Mouse (Mus musculus) granulocyte monocyte progenitor cell, adult 5-6 weeks (primary cell): ENCODE results near the gene Hmgcll1. TPM values are rescaled to one million over a fixed set of nuclear protein-coding genes. Genes with fewer than 3 reads are reported as not detected.

Experiments used
- ATAC-seq: replicated peaks from 2 replicates; pipeline ENCODE4 v1.8.0; 2016; ENCODE audit warnings: mild to moderate bottlenecking, moderate TSS enrichment, inconsistent platforms; ENCODE audit not compliant: poor library complexity, severe bottlenecking
- total RNA-seq, 2 experiments: library from RNA; stranded (forward) in 1 of 2; stranded (reverse) in 1 of 2; fragments of 200-712, 200-1000 nt in 1 of 2; fragments of >200 nt in 1 of 2; fragmentation: Nextera tagmentation in 1 of 2; gene quantifications; 2 replicates each; pipeline ENCODE4 v1.2.3; 2014 to 2017

Gene Hmgcll1
- not detected in 2 replicates for total RNA-seq (2014; fragmentation: Nextera tagmentation)
- not detected in 2 replicates for total RNA-seq (2017)

GRCm38 (mm10) chr9:76014631-76015531, at the start of gene Hmgcll1:
Gene Hmgcll1 (plus strand): TSS chr9:76014855.
- peak; percentile 42 for ATAC-seq

- no peak for ATAC-seq
Measured at GRCm38 (mm10) chr9:75980097-75980496, 34.6 kb upstream of the Hmgcll1 start.

GRCm38 (mm10) chr9:75981139-75981538, 33.5 kb upstream of the Hmgcll1 start:
- ATAC-seq = no peak

DNA sequence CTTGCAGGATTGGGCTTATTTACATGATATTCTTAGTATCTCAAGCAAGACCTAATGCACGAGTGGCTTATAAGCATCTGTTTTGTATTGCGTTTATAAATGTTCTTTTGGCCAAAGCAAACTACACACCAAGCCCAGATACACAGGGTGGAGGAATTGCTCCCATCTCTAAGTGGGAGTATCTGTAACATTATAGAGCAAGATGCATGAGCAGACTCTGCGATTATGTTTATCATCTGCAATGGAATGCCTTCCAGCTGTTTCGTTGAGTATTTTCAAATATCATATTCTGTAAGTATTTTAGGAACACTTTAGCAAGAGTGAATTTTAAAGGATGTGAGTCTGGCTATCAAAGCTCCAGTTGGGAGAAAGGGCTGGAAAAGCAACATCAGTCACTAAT, 25.2 kb upstream of the Hmgcll1 start:
- ATAC-seq = no peak

DNA sequence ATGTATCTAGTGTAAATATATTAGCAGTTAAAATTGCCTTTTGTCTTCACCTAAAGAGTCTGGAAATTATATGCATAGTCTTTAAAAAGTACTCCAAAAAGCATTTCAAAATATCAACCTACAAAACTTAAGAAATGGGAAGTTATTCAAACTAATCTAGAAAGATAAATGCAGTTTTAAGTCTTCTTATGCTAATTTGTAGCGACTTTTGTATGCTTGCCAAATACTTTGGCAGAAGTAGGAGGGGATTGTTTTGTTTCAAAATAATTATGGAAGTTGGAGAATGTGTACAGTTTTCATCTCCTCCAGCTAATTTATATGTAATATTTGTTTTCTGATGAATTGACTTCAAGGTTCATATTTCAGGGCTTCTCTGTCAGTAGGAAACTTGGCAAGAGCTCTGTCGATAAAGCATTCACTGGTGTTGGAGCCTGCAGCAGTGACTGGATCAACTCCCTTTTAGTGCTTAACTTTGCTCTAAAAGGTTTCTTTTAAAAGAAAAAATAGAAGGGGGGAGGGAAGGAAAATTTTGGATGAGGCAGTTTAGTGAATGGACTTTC, 15.8 kb upstream of the Hmgcll1 start:
- no peak for ATAC-seq

DNA sequence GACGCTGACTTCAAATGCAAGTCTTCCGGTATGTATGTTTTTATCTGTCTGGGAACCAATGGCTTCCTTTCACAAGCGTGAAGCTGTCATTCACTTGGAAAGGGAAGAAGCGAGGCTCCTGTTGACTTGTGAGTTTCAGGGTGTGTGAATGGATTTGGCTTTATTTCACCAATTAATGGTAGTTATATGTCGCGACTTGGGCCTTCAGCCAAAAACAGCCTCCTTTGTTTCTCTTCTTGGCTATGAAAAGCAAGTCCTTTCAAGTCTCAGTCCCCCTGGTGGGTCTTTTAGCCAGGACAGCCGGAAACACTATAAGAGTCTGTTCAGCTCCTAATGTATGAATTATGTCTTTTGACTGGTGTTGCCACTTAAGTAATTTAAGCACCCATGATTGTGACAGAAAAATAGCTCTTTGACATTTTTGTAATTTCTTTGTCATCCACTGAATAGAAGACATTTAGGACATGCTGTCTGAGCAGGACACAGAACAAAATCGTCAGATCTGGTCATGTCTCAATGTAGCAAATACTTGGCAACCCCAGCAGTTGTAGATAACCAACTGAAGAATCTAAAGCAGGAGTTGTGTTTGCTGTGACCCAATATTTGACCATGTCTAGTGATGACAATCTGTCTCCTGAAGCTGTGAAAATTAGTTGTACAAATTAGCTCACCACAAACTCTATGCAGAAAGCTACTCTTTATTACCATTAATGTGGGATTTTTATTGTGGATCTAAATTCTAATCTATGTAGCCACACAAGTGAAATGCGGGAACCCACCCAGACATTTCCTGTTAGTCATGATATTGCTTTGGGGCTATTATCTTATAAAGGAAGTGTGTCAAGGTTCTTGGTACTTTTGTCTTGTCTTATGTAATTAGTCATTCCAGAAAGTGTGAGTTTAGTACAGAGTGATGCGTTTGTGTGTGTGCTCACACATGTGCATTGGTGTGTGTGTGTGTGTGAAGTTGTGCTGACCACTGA, 13.5 kb upstream of the Hmgcll1 start:
- ATAC-seq = no peak

- no peak for ATAC-seq
Measured at GRCm38 (mm10) chr9:76003066-76003465, 11.6 kb upstream of the Hmgcll1 start.

- ATAC-seq = no peak
Measured at GRCm38 (mm10) chr9:76003637-76004036, 11.0 kb upstream of the Hmgcll1 start.

GRCm38 (mm10) chr9:76007342-76007970, 7.2 kb upstream of the Hmgcll1 start:
- no peak for ATAC-seq

GRCm38 (mm10) chr9:76013789-76014188, 866 bp upstream of the Hmgcll1 start:
- ATAC-seq = no peak

- ATAC-seq = no peak
Measured at GRCm38 (mm10) chr9:76015971-76016370, 1.3 kb downstream of the Hmgcll1 start.

DNA sequence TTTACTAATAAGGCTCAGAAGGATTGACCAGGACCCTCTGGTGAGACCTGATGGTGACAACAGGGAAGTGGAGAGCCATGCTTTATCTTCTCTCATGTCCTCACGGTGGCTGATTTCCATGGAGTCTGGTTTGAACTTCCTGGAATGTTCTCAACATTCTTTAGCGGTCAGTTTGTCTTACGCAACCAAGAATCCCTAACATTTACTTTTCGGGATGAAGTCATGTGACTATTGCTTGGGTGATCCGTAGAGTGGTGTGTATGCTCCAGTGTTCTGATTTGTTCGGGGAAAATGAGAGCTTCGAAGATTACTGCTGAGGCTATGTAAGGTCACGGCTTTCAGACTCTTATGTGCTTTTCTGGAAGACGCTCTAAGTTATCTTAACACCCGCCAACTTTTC, 1.9 kb downstream of the Hmgcll1 start:
- no peak for ATAC-seq

- ATAC-seq = no peak
Measured at GRCm38 (mm10) chr9:76023551-76023973, 8.9 kb downstream of the Hmgcll1 start.

GRCm38 (mm10) chr9:76024277-76025246, 9.9 kb downstream of the Hmgcll1 start:
- ATAC-seq = no peak

- no peak for ATAC-seq
Measured at GRCm38 (mm10) chr9:76029471-76030199, 15.0 kb downstream of the Hmgcll1 start.

DNA sequence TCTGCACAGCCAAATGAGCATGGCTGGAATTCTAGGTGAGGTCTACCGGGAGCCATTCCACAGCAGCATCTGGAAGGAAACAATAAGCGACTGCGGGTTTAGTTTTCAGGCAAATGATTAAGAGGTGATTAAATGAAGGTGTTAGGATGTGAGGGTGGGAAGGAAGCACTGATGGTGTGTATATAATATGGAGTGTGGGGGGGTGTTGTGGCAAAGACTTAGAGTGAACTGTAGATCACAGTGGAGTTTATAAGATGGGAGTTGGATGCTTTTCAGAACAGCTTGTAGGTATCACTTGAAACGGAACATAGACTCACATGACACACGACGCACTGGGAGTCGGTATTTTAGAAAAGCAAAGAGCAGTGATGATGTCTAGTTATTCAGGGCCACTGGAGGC, 20.4 kb downstream of the Hmgcll1 start:
- no peak for ATAC-seq

- no peak for ATAC-seq
Measured at GRCm38 (mm10) chr9:76038327-76039103, 23.9 kb downstream of the Hmgcll1 start.
